Mouse (Mus musculus): Measurements from ENCODE around the gene Pwwp2a.

DNA sequence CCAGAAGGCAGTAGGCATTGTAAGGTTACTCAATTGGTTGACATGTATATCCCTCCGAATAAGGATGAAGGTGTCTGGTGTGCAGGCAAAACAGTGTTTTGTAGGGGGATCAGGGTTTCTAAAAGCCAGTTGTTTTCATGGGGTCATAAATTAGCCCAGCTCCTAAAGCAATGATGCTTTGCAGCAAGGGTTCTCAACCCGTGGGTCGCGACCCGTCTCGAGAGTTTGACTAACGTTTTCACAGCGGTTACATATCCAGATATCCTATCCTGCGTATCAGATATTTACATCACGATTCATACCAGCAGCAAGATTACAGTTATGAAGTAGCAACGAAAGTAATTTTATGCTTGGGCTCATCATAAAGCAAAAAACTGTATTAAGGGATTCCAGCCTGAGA, 86.0 kb downstream of the Pwwp2a start:
- TF ChIP-seq CTCF (IDR thresholded peaks at IDR 0.05; ENCODE audit: control insufficient read depth, insufficient read depth, insufficient read length) (no peak), MYOD1 (IDR thresholded peaks at IDR 0.05; ENCODE audit: control insufficient read depth, insufficient read length, low read depth) (no peak), FOSL1 (IDR thresholded peaks at IDR 0.05; ENCODE audit: insufficient read depth, low read length, poor library complexity, severe bottlenecking) (no peak), USF1 (IDR thresholded peaks at IDR 0.05; ENCODE audit: low read depth) (no peak)
